Mouse (Mus musculus): Measurements from ENCODE around the gene Cabp1.
"Not testable (repeated sequence)": the region's sequence is repeated elsewhere in the genome, so short reads cannot be mapped to it uniquely, and the experiment has no call there.

Cabp1 gene

DNA sequence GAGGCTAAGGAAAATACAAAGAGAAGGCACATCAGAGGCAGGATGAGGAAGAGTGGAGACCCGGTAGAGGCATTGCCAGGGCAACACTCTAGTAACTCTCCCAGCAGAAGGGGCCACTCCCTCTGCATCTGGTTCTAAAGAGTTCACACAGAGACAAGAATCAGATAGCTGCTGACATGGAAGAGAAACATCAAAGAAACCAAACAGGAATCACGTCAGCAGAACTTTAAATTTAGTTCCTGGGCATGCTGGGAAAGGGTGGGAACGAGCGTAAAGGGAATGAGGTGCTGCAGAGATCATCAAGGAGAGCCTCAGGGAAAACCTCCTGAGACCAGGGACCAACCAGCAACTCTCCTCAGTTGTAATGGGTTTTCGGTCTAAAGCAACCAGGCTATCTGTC, 43.2 kb downstream of the Cabp1 start:
- DNase-seq (ENCODE audit: low read depth) = no peak

DNA sequence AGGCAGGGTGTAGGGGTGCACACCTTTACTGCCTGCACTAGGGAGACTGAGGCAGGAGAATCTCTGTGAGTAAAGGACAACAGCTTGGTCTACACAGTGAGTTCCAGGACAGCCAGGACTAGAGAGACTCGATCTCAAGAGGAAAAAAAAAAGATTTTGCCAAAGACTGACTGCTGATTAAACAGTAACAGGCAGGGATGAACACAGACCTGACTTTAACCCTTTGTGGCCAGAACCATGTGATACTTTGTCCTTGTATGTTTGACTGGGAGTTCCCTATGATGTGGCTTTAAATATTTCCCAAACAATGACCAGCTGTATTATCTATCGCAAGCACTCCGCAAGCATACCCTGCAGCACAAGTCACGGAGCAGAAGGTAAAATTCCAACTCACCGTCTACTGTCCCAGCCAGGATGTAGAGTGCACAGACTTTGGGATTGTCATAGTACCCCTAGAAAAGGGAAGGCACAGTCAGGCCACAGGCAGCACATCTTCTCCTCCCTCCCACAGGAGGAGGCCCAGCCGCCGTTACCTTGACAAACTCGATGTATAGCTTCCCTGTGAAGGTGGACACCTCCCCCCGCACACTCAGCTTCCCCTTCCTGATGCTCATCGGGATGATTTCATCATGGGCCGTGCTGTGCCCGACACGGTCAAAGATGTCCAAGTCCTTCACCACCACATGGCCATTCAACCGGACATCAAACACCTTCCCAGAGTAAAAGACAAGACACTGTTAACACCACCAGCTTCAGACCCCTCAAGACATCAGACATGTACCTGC, 44.3 kb downstream of the Cabp1 start:
- DNase-seq (ENCODE audit: low read depth) = no peak

GRCm38 (mm10) chr5:115148872-115149271, 45.3 kb downstream of the Cabp1 start:
- not testable (repeated sequence) for DNase-seq (ENCODE audit: low read depth)

DNA sequence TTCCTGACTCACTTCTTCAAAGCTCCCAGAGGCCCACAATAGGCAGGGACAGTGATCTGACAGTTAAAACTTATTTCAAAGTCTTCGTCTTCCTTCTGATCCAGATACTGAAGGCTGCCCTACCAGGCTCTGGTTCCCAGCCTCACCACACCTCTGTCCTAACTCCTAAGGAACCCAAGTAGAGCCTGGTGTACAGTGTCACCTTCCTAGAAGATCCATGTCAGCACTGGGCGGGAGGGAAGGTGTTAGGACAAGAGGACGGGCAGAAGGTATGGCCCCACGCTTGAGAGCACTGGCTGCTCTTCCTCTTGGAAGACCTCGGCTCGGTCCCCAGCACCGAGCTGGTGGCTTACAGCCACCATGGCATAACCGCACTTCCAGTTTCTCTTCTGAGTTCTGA, 45.8 kb downstream of the Cabp1 start:
- no peak for DNase-seq (ENCODE audit: low read depth)

GRCm38 (mm10) chr5:115147388-115147787, 46.8 kb downstream of the Cabp1 start:
- no peak for DNase-seq (ENCODE audit: low read depth)

DNA sequence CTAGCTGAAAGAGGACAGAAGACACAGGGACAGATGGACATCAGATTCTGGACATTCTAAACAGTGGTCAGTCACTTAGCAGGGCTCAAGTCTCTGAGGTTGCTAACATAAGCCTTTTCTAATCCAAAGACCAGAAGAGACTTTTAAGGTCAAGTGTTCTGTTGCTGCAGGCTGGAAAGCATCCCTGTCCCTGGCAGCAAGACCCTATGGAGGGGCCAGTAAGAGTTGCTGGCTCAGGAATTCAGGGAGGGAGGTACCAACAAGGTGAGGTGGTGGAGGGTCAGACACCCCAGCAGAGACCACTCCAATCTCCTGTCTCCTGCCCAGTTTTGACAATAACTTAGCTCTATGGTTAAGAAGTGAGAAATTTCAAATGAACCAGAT, 47.4 kb downstream of the Cabp1 start:
- DNase-seq (ENCODE audit: low read depth) = no peak

- DNase-seq (ENCODE audit: low read depth) = no peak
Observed at GRCm38 (mm10) chr5:115145976-115146746, 48.0 kb downstream of the Cabp1 start.

- no peak for DNase-seq (ENCODE audit: low read depth)
Observed at GRCm38 (mm10) chr5:115145253-115145968, 48.8 kb downstream of the Cabp1 start.

GRCm38 (mm10) chr5:115144471-115144870, 49.7 kb downstream of the Cabp1 start:
- no peak for DNase-seq (ENCODE audit: low read depth)

DNA sequence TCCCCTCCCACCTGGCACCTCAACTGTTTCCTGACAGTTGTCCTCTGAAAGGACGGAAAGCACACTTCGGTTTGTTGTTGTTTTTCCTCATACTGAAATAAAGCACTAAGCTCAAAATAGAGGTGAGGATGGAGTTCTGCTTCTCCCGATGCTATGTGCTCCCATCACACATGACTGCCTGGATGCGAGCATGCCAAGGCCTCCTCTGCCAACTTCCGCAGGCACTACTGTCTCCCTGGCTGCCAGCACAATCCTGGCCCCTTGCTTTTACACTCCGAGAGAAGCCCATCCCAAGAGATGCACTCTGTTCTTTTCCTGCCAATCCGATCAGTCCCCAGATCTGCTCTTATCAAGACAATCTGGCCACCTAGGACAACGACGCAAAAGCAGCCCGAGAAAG, 50.6 kb downstream of the Cabp1 start:
- no peak for DNase-seq (ENCODE audit: low read depth)

- no peak for DNase-seq (ENCODE audit: low read depth)
Observed at GRCm38 (mm10) chr5:115142166-115142697, 51.9 kb downstream of the Cabp1 start.

DNA sequence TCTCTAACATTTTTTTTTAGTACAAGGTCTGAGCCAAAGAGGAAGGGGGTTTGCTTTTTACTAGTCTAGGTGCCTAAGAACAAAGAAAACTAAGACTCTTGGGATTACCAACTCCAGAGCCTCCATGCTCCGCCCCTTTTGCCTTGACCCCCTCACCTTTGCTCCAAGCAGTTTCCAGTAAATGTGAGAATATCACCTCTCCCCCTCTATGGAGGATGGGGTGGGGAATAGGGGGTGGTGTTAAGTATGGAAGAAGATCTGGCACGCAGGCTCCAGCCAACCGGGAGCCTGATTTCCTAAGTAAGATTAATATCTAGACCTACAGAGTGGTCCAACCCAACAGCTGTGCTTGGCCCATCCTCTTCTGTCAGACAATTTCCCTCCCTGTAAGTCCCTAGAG, 53.5 kb downstream of the Cabp1 start:
- no peak for DNase-seq (ENCODE audit: low read depth)

DNA sequence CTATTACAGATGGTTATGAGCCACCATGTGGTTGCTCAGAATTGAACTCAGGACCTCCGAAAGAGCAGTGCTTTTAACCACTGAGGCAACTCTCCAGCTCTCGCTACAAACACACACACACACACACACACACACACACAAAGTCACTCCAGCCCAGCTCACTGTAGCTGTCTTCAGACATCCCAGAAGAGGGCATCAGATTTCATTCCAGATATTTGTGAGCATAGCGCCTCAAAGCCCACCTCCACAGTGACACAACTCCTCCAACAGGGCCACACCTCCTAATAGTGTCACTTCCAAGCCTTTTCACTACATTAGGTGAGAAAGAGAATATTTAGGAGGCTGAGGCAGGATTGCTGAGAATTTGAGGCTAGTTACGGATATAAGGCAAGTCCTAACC, 55.1 kb downstream of the Cabp1 start:
- DNase-seq (ENCODE audit: low read depth) = no peak

DNA sequence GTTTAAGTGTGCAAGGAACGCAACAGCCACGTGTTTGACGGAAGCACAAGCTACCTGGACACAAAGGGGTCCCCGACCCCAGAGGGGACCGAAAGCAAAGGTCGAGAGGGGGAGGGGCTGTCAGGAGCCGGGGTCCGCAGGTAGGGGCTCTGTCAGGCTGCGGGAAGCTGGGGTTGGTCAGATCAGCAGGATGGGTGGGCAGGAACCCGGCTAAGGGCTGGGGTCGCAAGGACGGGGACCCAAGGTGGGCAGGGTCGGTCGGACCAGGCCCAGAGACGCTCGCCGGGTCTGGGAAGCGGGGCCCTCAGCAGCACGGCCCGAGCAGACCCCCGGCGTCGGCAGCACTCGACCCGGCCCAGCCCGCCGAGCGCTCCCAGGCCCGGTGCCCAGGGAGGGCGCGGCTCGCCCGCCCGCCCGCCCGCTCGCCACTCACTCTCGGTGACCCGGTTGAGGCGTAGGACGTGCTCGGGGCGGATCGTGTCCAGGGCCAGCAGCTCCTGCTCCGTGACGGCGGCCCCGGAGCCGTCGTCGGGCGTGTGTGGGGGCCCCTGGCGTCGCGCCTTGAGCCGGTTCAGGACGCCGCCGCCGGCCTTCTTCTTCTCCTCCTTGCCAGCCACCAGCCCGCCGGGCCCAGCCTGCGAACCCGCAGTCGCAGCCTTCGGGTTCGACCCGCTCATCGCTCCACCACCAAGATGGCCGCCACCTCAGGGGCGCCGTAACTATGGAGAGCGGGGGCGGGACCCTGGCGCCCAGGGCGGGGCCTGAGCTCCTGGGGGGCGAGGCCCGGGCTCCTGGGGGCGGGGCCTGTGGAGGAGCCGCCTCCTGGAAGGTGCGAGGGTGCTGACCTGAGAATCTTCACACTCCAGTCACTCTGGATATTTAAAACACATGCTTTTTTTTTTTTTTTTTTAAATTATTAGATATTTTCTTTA, 59.7 kb downstream of the Cabp1 start, which contains the start of gene Unc119b:
TSS of gene Unc119b (minus strand) at position 742 of the 932 bp plus-strand sequence.
- peak; percentile 77 for DNase-seq (ENCODE audit: low read depth)

DNA sequence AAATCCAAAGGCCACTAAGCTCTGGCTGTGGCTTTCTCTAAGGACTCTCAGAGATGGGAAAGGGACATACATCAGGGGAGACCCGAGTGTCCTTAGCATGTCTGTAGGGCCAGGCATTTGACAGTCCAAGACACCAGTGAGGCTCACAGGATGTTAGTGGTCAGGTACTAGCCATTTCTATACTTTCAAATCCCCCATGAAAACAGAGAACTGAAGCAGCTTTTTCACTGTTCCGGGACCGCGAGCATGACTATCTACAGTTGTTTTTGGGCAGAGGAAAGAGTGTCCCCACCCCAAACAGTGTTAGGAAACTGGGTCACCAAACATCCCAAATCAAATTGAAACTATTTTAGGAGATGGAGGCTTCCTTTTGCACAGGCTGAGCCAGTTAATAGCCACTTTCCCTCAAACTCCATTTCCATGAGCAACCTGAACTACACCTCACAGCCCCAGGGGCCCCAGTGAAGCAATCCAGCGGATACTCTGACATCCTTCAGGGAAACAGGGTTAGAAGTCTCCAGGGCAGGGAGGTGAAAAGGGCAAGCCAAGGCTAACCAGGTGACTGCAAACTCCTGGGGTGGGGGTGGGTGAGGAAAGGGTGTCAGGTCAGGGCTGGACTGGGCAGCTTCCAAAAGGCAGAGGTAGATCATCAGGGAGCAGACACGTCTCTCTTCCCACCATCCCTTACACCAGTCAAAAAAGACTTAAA, 60.7 kb downstream of the Cabp1 start:
- DNase-seq (ENCODE audit: low read depth) = no peak

GRCm38 (mm10) chr5:115132465-115132864, 61.7 kb downstream of the Cabp1 start:
- no peak for DNase-seq (ENCODE audit: low read depth)

GRCm38 (mm10) chr5:115129328-115129727, 64.9 kb downstream of the Cabp1 start:
- DNase-seq (ENCODE audit: low read depth) = no peak

DNA sequence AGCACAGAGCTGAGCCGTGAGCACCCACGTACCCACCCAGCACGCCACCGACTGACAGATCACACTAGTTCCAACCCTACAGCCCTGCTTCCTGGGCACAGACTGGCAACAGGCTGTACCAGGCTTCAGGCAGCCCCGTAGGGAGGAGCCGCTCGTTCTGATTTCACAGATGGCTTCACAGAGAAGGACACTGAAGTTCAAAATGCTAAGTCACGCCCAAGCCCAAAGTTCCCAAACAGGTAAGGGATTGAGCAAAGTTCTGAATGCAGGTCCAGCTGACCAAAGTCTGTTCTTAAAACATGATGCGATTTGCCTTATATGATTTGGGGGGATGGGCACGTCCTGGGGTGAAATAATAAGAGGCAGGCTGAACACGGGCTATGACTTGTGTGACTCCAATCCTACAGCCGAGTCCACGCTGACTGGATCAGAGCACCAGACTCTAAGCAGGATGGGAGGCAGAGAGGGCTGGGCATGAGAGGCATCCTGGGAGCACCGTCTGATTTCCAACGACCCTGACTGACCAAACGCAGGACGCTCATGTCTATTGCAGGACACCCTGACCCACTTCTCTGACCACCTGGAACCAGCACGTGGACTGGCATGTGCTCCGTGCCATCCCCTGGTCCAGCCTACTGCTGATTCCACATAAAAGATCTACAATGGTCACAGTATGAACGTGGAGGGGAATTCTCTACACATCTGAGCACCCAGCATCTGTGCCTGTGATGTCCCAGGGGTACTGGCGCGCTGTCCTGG, 66.6 kb downstream of the Cabp1 start:
- DNase-seq (ENCODE audit: low read depth) = no peak

DNA sequence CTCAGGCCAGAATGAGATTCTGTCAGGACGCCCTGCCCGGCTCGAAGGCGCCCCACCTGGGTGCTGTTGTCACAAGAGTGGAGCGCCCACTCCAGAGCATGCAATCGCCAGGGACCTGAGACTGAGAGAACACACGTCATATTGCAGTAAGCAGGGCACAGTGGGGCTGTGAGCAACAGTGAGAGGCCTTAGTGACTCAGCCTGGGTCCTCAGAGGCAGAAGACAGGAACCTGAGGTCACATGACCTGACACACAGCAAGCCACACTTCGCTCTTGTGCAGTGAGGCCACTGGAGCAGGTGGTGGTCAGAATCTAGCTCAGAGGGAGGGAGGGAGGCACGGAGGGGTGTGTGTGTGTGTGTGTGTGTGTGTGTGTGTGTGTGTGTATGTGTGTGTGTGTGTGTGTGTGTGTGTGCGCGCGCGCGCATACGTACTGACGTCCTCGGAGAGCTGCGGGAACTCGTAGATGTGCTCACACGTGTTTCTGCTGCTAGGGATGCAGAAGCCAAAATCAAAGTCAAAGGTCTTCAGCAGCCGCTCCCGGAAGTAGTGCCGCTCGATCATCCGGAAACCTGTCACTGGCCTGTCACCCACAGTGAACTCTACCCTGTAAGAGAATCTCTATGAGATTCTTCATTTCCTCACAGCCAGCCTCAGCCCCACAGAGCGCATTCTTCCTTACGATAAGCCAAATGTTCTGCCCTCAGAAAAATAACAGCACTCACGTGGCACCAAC, 67.4 kb downstream of the Cabp1 start:
- peak; percentile 25 for DNase-seq (ENCODE audit: low read depth)
